Mouse (Mus musculus): ENCODE results near the gene Olfr1054. TPM values are rescaled to one million over a fixed set of nuclear protein-coding genes. Genes with fewer than 3 reads are reported as not detected.
"Not testable (repeated sequence)": the region's sequence is repeated elsewhere in the genome, so short reads cannot be mapped to it uniquely, and the experiment has no call there.

Olfr1054 gene
- total RNA-seq (2021) = not detected

- no peak for DNase-seq
Observed at GRCm38 (mm10) chr2:86335333-86335732, at the start of gene Olfr1054. Gene Olfr1054, minus strand, starts transcription at chr2:86335433.

GRCm38 (mm10) chr2:86378293-86378692 lies 43.1 kb upstream of the Olfr1054 start, which contains the start of gene Olfr1057:
Gene Olfr1057, minus strand, starts transcription at chr2:86378393.
- DNase-seq = no peak

GRCm38 (mm10) chr2:86366342-86366741 lies 31.1 kb upstream of the Olfr1054 start:
- DNase-seq = not testable (repeated sequence)

GRCm38 (mm10) chr2:86362369-86362768 lies 27.1 kb upstream of the Olfr1054 start, which contains the start of gene Olfr1056:
Gene Olfr1056, minus strand, starts transcription at chr2:86362469.
- DNase-seq = no peak

- DNase-seq = not testable (repeated sequence)
Observed at GRCm38 (mm10) chr2:86351751-86352150, 16.5 kb upstream of the Olfr1054 start.

- no peak for DNase-seq
Observed at GRCm38 (mm10) chr2:86350184-86350583, 15.0 kb upstream of the Olfr1054 start, which contains the start of gene Olfr1055. Gene Olfr1055, minus strand, starts transcription at chr2:86350284.

GRCm38 (mm10) chr2:86315184-86315583 lies 20.0 kb downstream of the Olfr1054 start, which contains the start of gene Olfr1053:
Gene Olfr1053, minus strand, starts transcription at chr2:86315284.
- no peak for DNase-seq

- no peak for DNase-seq
Observed at GRCm38 (mm10) chr2:86292155-86292554, 43.1 kb downstream of the Olfr1054 start, which contains the start of gene Olfr1052. Gene Olfr1052, plus strand, starts transcription at chr2:86292455.

Other genes starting within 250 kb of the Olfr1054 start
- not detected for gene Olfr1037, start 248.0 kb downstream of the Olfr1054 start, total RNA-seq (2021)
- not detected for gene Olfr1039, start 199.5 kb downstream of the Olfr1054 start, total RNA-seq (2021)
- gene Olfr1040, start 188.7 kb downstream of the Olfr1054 start, total RNA-seq (2021) = not detected
- gene Olfr1042, start 173.6 kb downstream of the Olfr1054 start, total RNA-seq (2021) = not detected
- not detected for gene Olfr1043, start 167.9 kb downstream of the Olfr1054 start, total RNA-seq (2021)
- not detected for gene Olfr1044, start 157.6 kb downstream of the Olfr1054 start, total RNA-seq (2021)
- gene Olfr52, start 149.8 kb downstream of the Olfr1054 start, total RNA-seq (2021) = not detected
- gene Olfr1045, start 132.4 kb downstream of the Olfr1054 start, total RNA-seq (2021) = not detected
- gene Olfr1046, start 116.1 kb downstream of the Olfr1054 start, total RNA-seq (2021) = not detected
- not detected for gene Olfr1047, start 104.0 kb downstream of the Olfr1054 start, total RNA-seq (2021)
- not detected for gene Olfr1048, start 95.1 kb downstream of the Olfr1054 start, total RNA-seq (2021)
- gene Olfr1049, start 77.1 kb downstream of the Olfr1054 start, total RNA-seq (2021) = not detected
- gene Olfr1051, start 56.3 kb downstream of the Olfr1054 start, total RNA-seq (2021) = not detected
- gene Olfr1052, start 43.0 kb downstream of the Olfr1054 start, total RNA-seq (2021) = not detected
- gene Olfr1053, start 20.1 kb downstream of the Olfr1054 start, total RNA-seq (2021) = not detected
- gene Olfr1055, start 14.9 kb upstream of the Olfr1054 start, total RNA-seq (2021) = not detected
- not detected for gene Olfr1056, start 27.0 kb upstream of the Olfr1054 start, total RNA-seq (2021)
- gene Olfr1057, start 43.0 kb upstream of the Olfr1054 start, total RNA-seq (2021) = not detected
- gene Olfr1058, start 53.1 kb upstream of the Olfr1054 start, total RNA-seq (2021) = not detected
- not detected for gene Olfr1061, start 78.6 kb upstream of the Olfr1054 start, total RNA-seq (2021)
- gene Olfr1062, start 91.3 kb upstream of the Olfr1054 start, total RNA-seq (2021) = not detected
- not detected for gene Olfr1065, start 115.2 kb upstream of the Olfr1054 start, total RNA-seq (2021)
- gene Olfr1066, start 120.8 kb upstream of the Olfr1054 start, total RNA-seq (2021) = not detected
- not detected for gene Olfr228, start 152.0 kb upstream of the Olfr1054 start, total RNA-seq (2021)
- gene Olfr1076, start 173.0 kb upstream of the Olfr1054 start, total RNA-seq (2021) = not detected
- gene Olfr1079, start 207.0 kb upstream of the Olfr1054 start, total RNA-seq (2021) = not detected
- gene Olfr1080, start 222.8 kb upstream of the Olfr1054 start, total RNA-seq (2021) = not detected

Data from layer of hippocampus, postnatal 36 days (tissue).